Mouse (Mus musculus): ENCODE measurements around the gene Ly6g5b.

DNA sequence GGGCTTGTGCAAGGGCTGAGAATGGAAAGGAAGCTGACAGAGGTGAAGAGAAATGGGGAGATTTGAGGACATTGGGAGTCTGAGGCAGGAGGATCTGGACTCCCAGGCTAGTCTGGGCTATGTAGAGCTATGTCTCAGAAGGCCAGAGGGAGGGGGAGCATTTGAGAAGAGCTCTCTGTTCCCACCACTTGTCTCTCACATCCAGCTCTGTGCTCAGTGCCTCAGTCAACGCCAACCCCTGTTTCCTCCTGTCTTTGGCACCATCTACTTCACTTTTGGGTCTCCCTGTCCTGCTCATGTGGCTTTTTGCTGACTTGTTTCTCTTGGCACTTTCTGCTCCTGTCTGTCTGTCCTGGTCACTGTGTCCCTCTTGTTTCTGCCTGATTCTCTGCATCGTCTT, 37.9 kb downstream of the Ly6g5b start:
- TF ChIP-seq CTCF (IDR thresholded peaks at IDR 0.05; ENCODE audit: low read depth) (no peak), EP300 (IDR thresholded peaks at IDR 0.05; ENCODE audit: low read depth) (no peak)

Data from liver, embryonic 14.5 days (tissue).